Mouse (Mus musculus) kidney, postnatal 0 days (tissue): ENCODE results near the gene Ttc28. TPM values are rescaled to one million over a fixed set of nuclear protein-coding genes. Genes with fewer than 3 reads are reported as not detected.
"Not testable (repeated sequence)": the region's sequence is repeated elsewhere in the genome, so short reads cannot be mapped to it uniquely, and the experiment has no call there.

ENCODE experiments used
- ATAC-seq: fragments of 200-750 bp; cut with Nextera tagmentation; replicated peaks from 2 replicates; pipeline ENCODE4 v1.8.0; 2017; ENCODE audit warnings: low read depth, moderate number of reproducible peaks, moderate TSS enrichment, moderate library complexity; ENCODE audit not compliant: low FRiP score
- DNase-seq: peaks from one replicate; pipeline ENCODE4 v3.0.0-alpha.2; 2016; ENCODE audit warnings: low spot score
- H3K27ac ChIP-seq: fragments of 300-500 bp; sonication (generic); 2 replicates; pipeline ENCODE4 v1.5.1; 2014; ENCODE audit warnings: mild to moderate bottlenecking
- H3K27me3 ChIP-seq: fragments of 300-500 bp; sonication (generic); 2 replicates; pipeline ENCODE4 v1.6.1; 2014; ENCODE audit warnings: low read length, mixed read lengths; ENCODE audit not compliant: insufficient read depth
- H3K36me3 ChIP-seq: fragments of 300-500 bp; sonication (generic); 2 replicates; pipeline ENCODE4 v1.6.1; 2014; ENCODE audit warnings: low read length, mixed read lengths; ENCODE audit not compliant: insufficient read depth
- H3K4me1 ChIP-seq: fragments of 300-500 bp; sonication (generic); replicated peaks from 2 replicates; pipeline ENCODE4 v1.6.1; 2014; ENCODE audit warnings: antibody characterized with exemption, low read length, mixed read lengths; ENCODE audit not compliant: insufficient read depth
- H3K4me2 ChIP-seq: fragments of 300-500 bp; sonication (generic); 2 replicates; pipeline ENCODE4 v1.6.1; 2014; ENCODE audit warnings: mild to moderate bottlenecking, low read length, moderate library complexity, mixed read lengths
- H3K4me3 ChIP-seq: fragments of 300-500 bp; sonication (generic); replicated peaks from 2 replicates; pipeline ENCODE4 v1.5.1; 2014; ENCODE audit warnings: low read depth, low read length
- H3K9ac ChIP-seq: fragments of 300-500 bp; sonication (generic); 2 replicates; pipeline ENCODE4 v1.6.1; 2014; ENCODE audit warnings: low read depth, low read length
- H3K9me3 ChIP-seq: fragments of 300-500 bp; sonication (generic); replicated peaks from 2 replicates; pipeline ENCODE4 v1.6.1; 2016; ENCODE audit warnings: low read length, inconsistent platforms, mixed read lengths
- CTCF ChIP-seq: IDR thresholded peaks from 2 replicates; pipeline ENCODE4 v1.5.1; 2016; ENCODE audit warnings: antibody characterized with exemption, low read depth, mild to moderate bottlenecking, moderate library complexity
- WGBS: fragments of 180-500 bp; shearing (Covaris S2); extraction: QIAGEN DNeasy Blood & Tissue Kit; methylation state at CpG from one replicate; pipeline ENCODE4 v1.1.7; 2014; 5-methylcytosine and 5-hydroxymethylcytosine counted together
- polyA plus RNA-seq: library from polyadenylated mRNA; unstranded; fragments of >200 nt; fragmentation: Nextera tagmentation; extraction: Ambion mirVana; gene quantifications from 2 replicates; pipeline ENCODE4 v1.2.1, GENCODE M21; 2015

Ttc28 gene
- 8.1 and 8.7 TPM in 2 replicates for polyA plus RNA-seq

GRCm38 (mm10) chr5:110879584-110880374, at the start of gene Ttc28:
Gene Ttc28, plus strand, starts transcription at chr5:110879803.
- WGBS, result under 1% methylated on average over 100 of the region's 101 CpGs
- DNase-seq, result peak; percentile 86

GRCm38 (mm10) chr5:110831036-110831720, 48.4 kb upstream of the Ttc28 start:
- TF ChIP-seq CTCF, result no peak
- Histone ChIP-seq H3K27ac (no peak overlapping the region), H3K36me3 (0 out of 2 replicates have a peak, but pooled peaks cover 8% of the 10 kb centered on the region), H3K9ac (no peak overlapping the region), H3K9me3 (no peaks in the 10 kb centered on the region), H3K27me3 (no peaks in the 10 kb centered on the region), H3K4me3 (no peak overlapping the region), H3K4me1 (peaks cover 3% of the 10 kb centered on the region; the same call in 1 of the 2 replicates), H3K4me2 (no peak overlapping the region)
- no peak for DNase-seq
- ATAC-seq, result no peak
- 94% methylated on average over 5 of the region's 5 CpGs for WGBS

More at GRCm38 (mm10) chr5:110879584-110880374, at the start of gene Ttc28:
- peak within 1 kb of the TSS; percentile 72 for H3K4me3 ChIP-seq
- TF ChIP-seq CTCF, result no peak
- H3K36me3 ChIP-seq, result no peaks in the 10 kb centered on the region
- peak; percentile 86 for ATAC-seq
- peak within 1 kb of the TSS; percentile 70 for H3K4me2 ChIP-seq
- peak within 1 kb of the TSS; percentile 87 for H3K9ac ChIP-seq
- no peaks in the 10 kb centered on the region for H3K9me3 ChIP-seq
- H3K27ac ChIP-seq, result peak within 1 kb of the TSS; percentile 52
- no peaks in the 10 kb centered on the region for H3K27me3 ChIP-seq
- H3K4me1 ChIP-seq, result no peaks in the 10 kb centered on the region

GRCm38 (mm10) chr5:110835959-110836358, 43.6 kb upstream of the Ttc28 start:
- ATAC-seq (no peak), DNase-seq (peak; percentile 69)
- WGBS, result 23% methylated on average over 3 of the region's 3 CpGs
- H3K36me3 ChIP-seq, result 0 out of 2 replicates have a peak, but pooled peaks cover 8% of the 10 kb centered on the region
- H3K27me3 ChIP-seq, result no peaks in the 10 kb centered on the region
- H3K4me3 ChIP-seq, result no peak overlapping the region
- H3K27ac ChIP-seq, result no peak overlapping the region
- no peak overlapping the region for H3K4me2 ChIP-seq
- H3K9me3 ChIP-seq, result no peaks in the 10 kb centered on the region
- H3K4me1 ChIP-seq, result peaks cover 6% of the 10 kb centered on the region; the same call in 1 of the 2 replicates
- H3K9ac ChIP-seq, result no peak overlapping the region
- peak; percentile 74 for TF ChIP-seq CTCF

- not testable (repeated sequence) for H3K27ac ChIP-seq, DNase-seq, H3K9me3 ChIP-seq, H3K4me3 ChIP-seq, H3K9ac ChIP-seq, H3K36me3 ChIP-seq, ATAC-seq, H3K4me2 ChIP-seq, H3K27me3 ChIP-seq, H3K4me1 ChIP-seq
- WGBS, result 96% methylated on average over 5 of the region's 5 CpGs
Measured at GRCm38 (mm10) chr5:110838016-110838415, 41.6 kb upstream of the Ttc28 start.

GRCm38 (mm10) chr5:110839038-110839677, 40.4 kb upstream of the Ttc28 start:
- no peak for ATAC-seq
- peak; percentile 21 for DNase-seq
- Histone ChIP-seq H3K9me3 (no peaks in the 10 kb centered on the region), H3K36me3 (no peaks in the 10 kb centered on the region), H3K4me2 (peak overlapping the region; percentile 82), H3K4me3 (peak overlapping the region; percentile 66), H3K9ac (peak overlapping the region; percentile 68), H3K27ac (peak overlapping the region; percentile 91), H3K27me3 (no peaks in the 10 kb centered on the region), H3K4me1 (peaks cover 6% of the 10 kb centered on the region; the same call in 1 of the 2 replicates)
- TF ChIP-seq CTCF, result no peak
- 6% methylated on average over 28 of the region's 28 CpGs for WGBS
